Mouse (Mus musculus) forebrain, embryonic 10.5 days (tissue): ENCODE results near the gene Nudt8. TPM values are rescaled to one million over a fixed set of nuclear protein-coding genes. Genes with fewer than 3 reads are reported as not detected.
"Not testable (repeated sequence)": the region's sequence is repeated elsewhere in the genome, so short reads cannot be mapped to it uniquely, and the experiment has no call there.

Experiments used
- DNase-seq: peaks from one replicate; pipeline ENCODE4 v3.0.0-alpha.2; 2017; ENCODE audit warnings: low spot score; ENCODE audit errors: extremely low spot score
- H3K27ac ChIP-seq: fragments of 300-500 bp; sonication (generic); 2 replicates; pipeline ENCODE4 v1.5.1; 2016; ENCODE audit warnings: mild to moderate bottlenecking
- H3K27me3 ChIP-seq: fragments of 300-500 bp; sonication (generic); 2 replicates; pipeline ENCODE4 v1.6.1; 2016; ENCODE audit warnings: mild to moderate bottlenecking; ENCODE audit not compliant: poor library complexity, severe bottlenecking
- H3K36me3 ChIP-seq: fragments of 300-500 bp; sonication (generic); replicated peaks from 2 replicates; pipeline ENCODE4 v1.6.1; 2016; ENCODE audit warnings: mild to moderate bottlenecking, moderate library complexity
- H3K4me1 ChIP-seq: fragments of 300-500 bp; sonication (generic); 2 replicates; pipeline ENCODE4 v1.6.1; 2016
- H3K4me3 ChIP-seq: fragments of 300-500 bp; sonication (generic); 2 replicates; pipeline ENCODE4 v1.5.1; 2016; ENCODE audit warnings: mild to moderate bottlenecking, moderate library complexity
- H3K9me3 ChIP-seq: fragments of 300-500 bp; sonication (generic); 2 replicates; pipeline ENCODE4 v1.6.1; 2016; ENCODE audit warnings: mild to moderate bottlenecking, moderate library complexity
- WGBS: fragments of 180-500 bp; shearing (Covaris S2); methylation state at CpG from one replicate; pipeline ENCODE4 v1.1.7; 2016; 5-methylcytosine and 5-hydroxymethylcytosine counted together
- polyA plus RNA-seq: library from polyadenylated mRNA; unstranded; fragments of >200 nt; fragmentation: Nextera tagmentation; extraction: Ambion mirVana; gene quantifications from 2 replicates; pipeline ENCODE4 v1.2.1, GENCODE M21; 2016

The Nudt8 gene
- 24.8 and 30.4 TPM in 2 replicates for polyA plus RNA-seq

DNA sequence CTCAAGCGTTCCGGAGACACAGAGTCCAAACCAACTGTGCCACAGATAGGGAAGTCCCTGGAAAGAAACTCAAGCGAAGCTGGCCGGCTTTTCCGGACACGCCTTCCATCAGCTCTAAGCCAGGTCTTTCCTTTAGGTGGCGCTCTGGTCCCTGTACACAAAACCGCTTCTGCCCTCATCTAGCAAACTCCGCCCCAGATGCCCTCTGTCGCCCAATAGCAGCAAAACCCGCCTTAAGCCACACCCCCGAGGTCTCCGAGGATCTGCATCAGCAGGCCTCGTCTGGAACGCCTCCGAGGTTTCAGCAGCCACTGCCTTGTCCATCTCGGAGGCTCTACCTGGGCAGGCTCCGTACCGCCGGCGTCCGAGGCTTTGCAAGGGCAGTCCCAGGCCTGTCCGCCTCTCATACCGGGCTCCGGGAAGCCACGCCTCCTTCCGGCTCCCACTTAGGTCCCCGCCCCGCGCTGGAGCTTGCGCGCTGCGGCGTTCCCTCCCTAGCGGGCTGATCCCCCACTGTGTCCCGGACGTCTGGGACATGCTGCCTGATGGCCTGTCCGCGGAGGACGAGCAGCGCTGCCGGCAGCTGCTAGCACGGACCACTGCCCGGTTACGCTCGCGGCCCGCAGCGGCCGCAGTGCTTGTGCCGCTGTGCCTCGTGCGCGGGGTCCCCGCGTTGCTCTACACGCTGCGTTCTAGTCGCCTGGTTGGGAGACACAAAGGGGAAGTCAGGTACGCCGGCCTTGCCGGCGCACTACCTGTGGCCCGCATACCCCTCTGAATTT lies at the start of gene Nudt8, which contains the start of gene Gm49405:
Gene Nudt8, plus strand, starts transcription at position 462 of the 782 bp plus-strand sequence.
Gene Gm49405, plus strand, starts transcription at position 508 of the 782 bp plus-strand sequence.
- Histone ChIP-seq H3K4me3 (peak within 1 kb of the TSS; percentile 81), H3K36me3 (peaks cover 9% of the 10 kb centered on the region), H3K4me1 (peaks cover 30% of the 10 kb centered on the region), H3K27me3 (0 out of 2 replicates have a peak, but pooled peaks cover 3% of the 10 kb centered on the region), H3K9me3 (no peaks in the 10 kb centered on the region), H3K27ac (peak within 1 kb of the TSS; percentile 95)
- under 1% methylated on average over 64 of the region's 64 CpGs for WGBS
- peak; percentile 97 for DNase-seq

DNA sequence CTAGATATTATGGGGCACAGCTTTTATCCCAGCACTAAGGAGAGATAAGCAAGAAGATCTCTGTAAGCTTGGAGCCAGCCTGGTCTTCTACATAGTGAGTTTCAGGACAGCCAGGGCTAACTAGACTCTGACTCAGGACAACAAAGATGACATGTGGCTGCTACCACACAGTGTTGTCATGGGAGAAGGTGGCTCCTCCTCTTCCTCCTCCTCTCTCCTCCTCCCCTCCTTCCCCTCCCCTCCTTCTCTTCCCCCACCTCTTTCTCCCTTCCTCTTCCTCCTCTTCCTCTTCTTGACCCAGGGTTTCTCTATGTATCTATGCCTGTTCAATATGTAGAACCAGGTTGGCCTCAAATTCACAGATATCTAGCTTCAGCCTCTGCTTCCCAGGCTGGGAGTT lies 48.9 kb upstream of the Nudt8 start:
- H3K36me3 ChIP-seq = no peaks in the 10 kb centered on the region
- no peaks in the 10 kb centered on the region for H3K27me3 ChIP-seq
- no peak overlapping the region for H3K4me3 ChIP-seq
- no peak overlapping the region for H3K27ac ChIP-seq
- H3K9me3 ChIP-seq = no peaks in the 10 kb centered on the region
- no peaks in the 10 kb centered on the region for H3K4me1 ChIP-seq
- DNase-seq = no peak

DNA sequence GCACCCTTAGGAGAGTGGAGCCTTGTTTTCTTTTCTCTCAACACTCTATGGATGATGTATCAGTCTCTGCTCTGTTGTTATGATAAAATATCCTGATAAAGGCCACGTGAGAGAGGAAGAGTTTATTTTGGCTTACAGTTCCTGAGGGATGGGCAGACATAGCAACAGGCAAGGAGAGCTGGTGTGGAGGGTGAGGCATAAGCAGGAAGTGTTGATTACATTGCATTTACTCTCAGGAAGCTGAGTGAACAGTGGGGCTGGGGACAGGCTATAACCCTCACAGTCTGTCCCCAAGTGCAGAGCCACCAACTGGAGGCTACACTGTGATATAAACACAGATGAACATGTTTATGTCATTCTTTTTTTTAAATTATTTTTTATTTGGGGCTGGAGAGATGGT lies 48.3 kb upstream of the Nudt8 start:
- Histone ChIP-seq H3K9me3 (no peaks in the 10 kb centered on the region), H3K4me1 (no peaks in the 10 kb centered on the region), H3K27ac (no peak overlapping the region), H3K27me3 (no peaks in the 10 kb centered on the region), H3K36me3 (no peaks in the 10 kb centered on the region), H3K4me3 (no peak overlapping the region)
- no peak for DNase-seq
- WGBS = 73% methylated on average over 1 of the region's 1 CpGs

DNA sequence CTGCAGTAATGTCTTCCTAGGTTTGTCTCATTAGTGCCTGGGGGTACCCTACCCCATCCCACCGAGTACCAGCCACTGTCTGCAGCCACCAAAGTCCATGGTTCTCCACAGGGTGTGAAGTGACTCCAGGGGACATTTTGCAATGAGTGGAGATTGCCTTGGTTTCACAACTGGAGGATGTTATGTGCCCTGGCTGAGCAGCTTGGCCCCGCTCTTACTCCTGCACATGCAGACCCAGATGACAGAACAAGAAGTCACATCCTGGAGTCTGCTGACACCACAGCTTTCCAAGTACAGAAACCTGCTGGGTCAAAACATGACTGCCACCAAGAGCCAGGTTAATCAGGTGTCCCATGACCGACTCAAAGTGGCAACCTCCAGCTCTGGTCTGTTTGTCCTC lies 45.3 kb upstream of the Nudt8 start:
- Histone ChIP-seq H3K9me3 (no peaks in the 10 kb centered on the region), H3K4me3 (no peak overlapping the region), H3K36me3 (no peaks in the 10 kb centered on the region), H3K27me3 (no peaks in the 10 kb centered on the region), H3K27ac (no peak overlapping the region), H3K4me1 (no peaks in the 10 kb centered on the region)
- WGBS = 85% methylated on average over 3 of the region's 3 CpGs
- no peak for DNase-seq

DNA sequence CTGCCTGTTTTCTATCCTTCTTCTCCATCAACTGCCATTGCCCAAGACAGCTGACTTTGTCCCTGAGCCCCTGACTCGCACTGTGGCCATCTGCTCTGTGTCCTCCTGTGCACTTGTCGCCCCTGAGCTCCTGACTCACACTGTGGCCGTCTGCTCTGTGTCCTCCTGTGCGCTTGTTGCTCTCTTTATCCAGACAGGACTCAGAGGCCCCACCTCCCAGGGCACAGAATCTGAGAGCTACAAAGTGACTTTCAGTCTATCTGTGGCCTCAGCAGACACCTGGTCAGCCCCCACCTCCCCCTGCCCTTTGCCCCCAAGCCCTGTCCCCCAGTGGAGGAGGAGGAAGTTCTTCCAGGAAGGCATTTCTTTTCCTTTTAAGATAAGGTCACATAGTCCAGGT lies 44.6 kb upstream of the Nudt8 start:
- no peaks in the 10 kb centered on the region for H3K9me3 ChIP-seq
- no peak for DNase-seq
- no peak overlapping the region for H3K27ac ChIP-seq
- no peak overlapping the region for H3K4me3 ChIP-seq
- WGBS = 69% methylated on average over 4 of the region's 4 CpGs
- H3K36me3 ChIP-seq = no peaks in the 10 kb centered on the region
- H3K27me3 ChIP-seq = no peaks in the 10 kb centered on the region
- no peaks in the 10 kb centered on the region for H3K4me1 ChIP-seq

DNA sequence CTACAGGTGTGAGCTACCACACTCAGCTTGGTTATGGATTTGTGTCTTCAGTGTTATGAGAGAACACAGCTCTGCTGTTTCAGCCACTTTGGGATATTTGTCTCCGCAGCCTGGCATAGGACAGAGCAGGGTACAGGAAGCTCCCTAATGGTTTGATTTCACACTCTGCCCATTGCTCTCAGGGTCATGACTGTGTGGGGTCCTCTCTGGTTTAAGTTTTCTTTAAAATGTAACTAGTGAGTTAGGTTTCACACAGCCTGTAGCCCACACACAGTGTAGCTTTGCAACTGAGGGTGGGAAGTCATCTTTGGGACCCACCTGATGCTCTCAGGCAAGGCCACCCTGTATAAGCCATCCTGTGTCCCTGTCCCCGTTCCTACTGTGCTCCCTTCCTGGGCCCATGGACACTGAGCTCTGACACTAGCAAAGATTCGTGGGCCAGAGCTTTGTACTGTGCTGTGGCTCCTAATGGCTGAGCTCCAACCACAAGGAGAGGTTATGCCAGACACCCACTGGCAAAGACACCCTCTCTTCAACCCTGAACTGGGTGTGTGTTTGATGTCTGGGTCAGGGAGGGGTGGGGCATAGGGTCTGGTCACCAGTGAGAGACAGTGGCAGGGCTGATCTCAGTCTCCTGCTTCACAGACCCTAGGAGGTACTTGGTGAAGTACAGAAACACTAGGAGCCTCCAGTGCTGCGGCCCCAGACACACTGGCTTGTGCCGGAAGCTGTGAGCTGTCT lies 42.9 kb upstream of the Nudt8 start:
- WGBS = 84% methylated on average over 5 of the region's 5 CpGs
- not testable (repeated sequence) for H3K4me1 ChIP-seq, DNase-seq

DNA sequence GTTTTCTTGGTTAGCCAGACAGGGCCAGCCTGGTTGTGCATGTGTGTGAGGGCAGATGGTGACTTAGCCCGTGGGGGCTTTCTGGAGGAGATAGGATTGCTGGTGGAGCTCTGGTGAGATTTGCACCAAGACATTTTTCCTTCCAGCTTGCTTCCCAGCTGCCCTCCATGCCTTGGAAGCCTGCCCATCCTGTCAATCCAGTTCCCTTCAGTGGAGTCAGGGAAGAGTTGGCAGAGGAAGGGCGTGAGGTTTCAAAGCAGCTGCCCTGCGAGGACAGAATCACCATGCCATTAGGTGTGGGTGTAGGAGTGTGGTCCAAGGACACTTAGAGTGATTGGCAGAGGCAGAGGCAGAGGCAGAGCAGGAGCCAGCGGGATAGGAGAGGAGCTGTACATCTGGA lies 41.9 kb upstream of the Nudt8 start, which contains the start of gene Aldh3b3:
Gene Aldh3b3, plus strand, starts transcription at position 176 of the 400 bp plus-strand sequence.
- Histone ChIP-seq H3K27ac (no peak within 1 kb of the TSS), H3K36me3 (no peaks in the 10 kb centered on the region), H3K27me3 (no peaks in the 10 kb centered on the region), H3K4me3 (no peak within 1 kb of the TSS), H3K4me1 (no peaks in the 10 kb centered on the region), H3K9me3 (no peaks in the 10 kb centered on the region)
- DNase-seq = no peak
- 76% methylated on average over 4 of the region's 4 CpGs for WGBS

More for the DNA sequence above, 42.9 kb upstream of the Nudt8 start:
- not testable (repeated sequence) for H3K36me3 ChIP-seq, H3K27me3 ChIP-seq, H3K27ac ChIP-seq, H3K9me3 ChIP-seq, H3K4me3 ChIP-seq

DNA sequence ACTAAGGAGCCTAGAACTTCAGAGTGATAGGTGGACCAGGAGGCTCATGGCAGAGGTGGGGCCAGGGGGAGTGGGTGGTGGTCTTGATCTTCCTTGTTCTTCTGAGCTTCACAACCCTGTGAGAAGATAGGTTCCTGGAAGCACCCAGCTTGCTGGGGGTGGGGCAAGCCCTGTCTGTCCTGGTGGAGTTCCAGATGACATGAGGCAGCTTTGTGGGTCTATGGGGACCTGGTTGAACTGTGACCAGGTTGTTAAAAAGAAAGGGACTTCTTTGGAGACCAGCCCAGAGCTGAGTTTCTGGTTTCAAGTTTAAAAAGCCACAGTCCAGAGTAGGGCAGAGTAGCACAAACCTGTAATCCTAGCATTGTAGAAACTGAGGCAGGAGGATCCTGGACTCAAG lies 41.4 kb upstream of the Nudt8 start:
- H3K4me3 ChIP-seq = no peak overlapping the region
- H3K36me3 ChIP-seq = no peaks in the 10 kb centered on the region
- no peak overlapping the region for H3K27ac ChIP-seq
- no peaks in the 10 kb centered on the region for H3K4me1 ChIP-seq
- H3K27me3 ChIP-seq = no peaks in the 10 kb centered on the region
- no peaks in the 10 kb centered on the region for H3K9me3 ChIP-seq
- DNase-seq = no peak

DNA sequence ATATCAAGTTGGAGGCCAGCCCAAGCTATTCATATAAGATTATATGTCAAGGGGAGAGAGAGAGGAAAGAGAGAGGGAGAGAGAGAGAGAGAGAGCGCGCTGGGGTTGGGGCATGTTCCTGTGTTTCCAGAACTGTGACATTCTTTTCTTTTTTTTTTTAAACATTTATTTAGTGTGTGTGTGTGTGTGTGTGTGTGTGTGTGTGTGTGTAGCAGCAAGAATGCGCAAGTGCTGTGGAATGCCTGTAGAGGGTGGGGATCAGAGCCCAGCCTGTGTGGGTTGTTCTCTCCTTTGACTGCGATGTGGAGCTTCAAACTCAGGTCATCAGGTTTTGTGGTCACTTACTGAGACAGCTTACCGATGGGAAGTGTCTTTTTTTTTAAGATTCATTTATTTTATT lies 40.2 kb upstream of the Nudt8 start:
- H3K9me3 ChIP-seq = no peaks in the 10 kb centered on the region
- H3K4me1 ChIP-seq = no peaks in the 10 kb centered on the region
- H3K27me3 ChIP-seq = no peaks in the 10 kb centered on the region
- H3K4me3 ChIP-seq = no peak overlapping the region
- H3K27ac ChIP-seq = no peak overlapping the region
- 82% methylated on average over 5 of the region's 5 CpGs for WGBS
- H3K36me3 ChIP-seq = no peaks in the 10 kb centered on the region
- DNase-seq = no peak

DNA sequence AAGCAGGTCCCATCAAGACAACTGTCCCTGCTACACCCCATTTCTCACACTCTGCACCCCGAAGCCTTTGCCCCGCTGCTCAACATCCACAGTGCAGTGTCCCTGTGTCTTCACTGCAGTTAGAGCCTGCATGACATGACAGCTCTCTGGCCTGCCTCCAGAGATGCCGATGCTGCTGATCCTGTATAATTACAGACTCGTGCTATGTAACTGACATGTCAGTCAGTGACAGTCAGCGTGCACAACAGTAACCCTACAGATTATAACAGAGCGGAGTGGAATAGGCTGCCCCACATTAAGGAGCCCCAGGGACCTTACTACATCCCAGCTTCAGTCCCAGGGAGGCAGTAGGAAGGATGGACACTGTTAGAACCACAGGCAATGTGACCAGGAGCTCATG lies 38.6 kb upstream of the Nudt8 start:
- not testable (repeated sequence) for H3K9me3 ChIP-seq
- WGBS = 94% methylated on average over 6 of the region's 6 CpGs

DNA sequence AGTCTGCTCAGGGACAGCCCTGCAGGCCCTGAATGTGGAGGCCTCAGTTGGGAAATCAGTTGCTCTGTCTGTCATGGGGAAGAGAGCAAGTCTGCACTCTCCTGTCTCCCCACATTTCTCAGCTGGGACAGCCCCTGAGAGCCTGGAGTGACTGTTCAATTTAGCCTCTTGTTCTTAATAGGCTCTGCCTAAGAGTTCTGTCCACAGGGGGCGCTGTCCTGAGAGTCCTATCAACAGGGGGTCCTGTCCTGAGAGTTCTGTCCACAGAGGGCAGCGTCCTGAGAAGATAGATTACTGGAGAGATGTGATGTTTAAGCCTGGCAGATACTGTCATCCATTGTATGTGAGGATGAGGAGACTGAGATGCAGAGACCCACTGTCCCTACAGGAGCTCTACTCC lies 37.9 kb upstream of the Nudt8 start:
- Histone ChIP-seq H3K27ac (no peak overlapping the region), H3K4me1 (no peaks in the 10 kb centered on the region), H3K36me3 (no peaks in the 10 kb centered on the region), H3K4me3 (no peak overlapping the region), H3K27me3 (no peaks in the 10 kb centered on the region), H3K9me3 (no peaks in the 10 kb centered on the region)
- 14% methylated on average over 2 of the region's 2 CpGs for WGBS
- no peak for DNase-seq

More for the DNA sequence above, 38.6 kb upstream of the Nudt8 start:
- not testable (repeated sequence) for H3K27me3 ChIP-seq, H3K4me3 ChIP-seq, H3K27ac ChIP-seq, H3K4me1 ChIP-seq, DNase-seq, H3K36me3 ChIP-seq

DNA sequence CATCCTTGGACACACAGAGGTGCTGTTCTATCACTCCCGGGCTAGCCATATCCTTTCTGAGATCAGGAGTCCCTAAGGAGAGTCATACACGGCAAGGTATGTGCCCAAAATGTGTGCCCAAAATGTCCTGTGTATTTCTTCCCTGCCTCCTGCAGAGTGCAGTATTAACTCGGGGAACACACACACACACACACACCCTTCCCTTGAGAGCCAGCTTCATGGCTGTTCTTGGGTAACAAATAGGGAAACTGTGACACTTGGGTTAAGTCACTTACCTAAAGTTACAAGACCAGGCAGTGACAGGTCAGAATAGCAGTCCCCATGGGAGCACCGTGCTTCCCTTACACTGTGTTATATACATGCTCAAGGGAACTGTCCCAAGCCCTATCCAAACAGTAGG lies 36.4 kb upstream of the Nudt8 start:
- H3K9me3 ChIP-seq = no peaks in the 10 kb centered on the region
- peaks cover 4% of the 10 kb centered on the region; the same call in 1 of the 2 replicates for H3K4me1 ChIP-seq
- H3K27ac ChIP-seq = no peak overlapping the region
- WGBS = 79% methylated on average over 4 of the region's 4 CpGs
- no peaks in the 10 kb centered on the region for H3K36me3 ChIP-seq
- H3K27me3 ChIP-seq = no peaks in the 10 kb centered on the region
- H3K4me3 ChIP-seq = no peak overlapping the region
- DNase-seq = no peak
